Mouse (Mus musculus) heart, postnatal 0 days (tissue): ENCODE results near the gene Gad1.

Experiments used
- CTCF ChIP-seq: IDR thresholded peaks from 2 replicates; pipeline ENCODE4 v1.5.1; 2016; ENCODE audit warnings: antibody characterized with exemption, control low read depth, low read depth
- EP300 ChIP-seq: IDR thresholded peaks from 2 replicates; pipeline ENCODE4 v1.6.1; 2016; ENCODE audit warnings: antibody characterized with exemption, low read depth

DNA sequence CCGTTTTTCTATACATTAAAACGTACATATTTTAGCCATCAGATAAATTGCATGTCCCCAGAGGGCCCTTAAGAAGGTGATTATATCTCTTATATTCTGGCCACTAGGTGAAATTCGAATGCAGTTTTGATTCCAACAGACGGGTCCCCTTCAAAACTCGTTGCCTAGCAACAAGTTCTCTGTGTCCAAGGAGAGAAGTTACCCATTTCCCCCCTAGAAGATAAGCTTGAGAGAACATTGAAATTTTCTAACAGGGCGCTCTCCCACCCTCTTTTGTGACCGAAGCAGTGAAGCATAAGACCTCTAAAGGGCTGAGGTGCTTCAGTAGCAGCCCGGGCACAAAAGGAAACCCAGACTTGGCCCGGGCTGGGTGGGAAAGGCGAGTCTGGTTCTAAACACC lies 44.4 kb upstream of the Gad1 start, which contains the start of gene Erich2:
- no peak for TF ChIP-seq CTCF
- TF ChIP-seq EP300, result no peak
